Mouse (Mus musculus): ENCODE results near the gene Apoe. TPM values are rescaled to one million over a fixed set of nuclear protein-coding genes. Genes with fewer than 3 reads are reported as not detected.
"Not testable (repeated sequence)": the region's sequence is repeated elsewhere in the genome, so short reads cannot be mapped to it uniquely, and the experiment has no call there.

The Apoe gene
- total RNA-seq, 1 experiment from 2014 or later = 399 TPM

DNA sequence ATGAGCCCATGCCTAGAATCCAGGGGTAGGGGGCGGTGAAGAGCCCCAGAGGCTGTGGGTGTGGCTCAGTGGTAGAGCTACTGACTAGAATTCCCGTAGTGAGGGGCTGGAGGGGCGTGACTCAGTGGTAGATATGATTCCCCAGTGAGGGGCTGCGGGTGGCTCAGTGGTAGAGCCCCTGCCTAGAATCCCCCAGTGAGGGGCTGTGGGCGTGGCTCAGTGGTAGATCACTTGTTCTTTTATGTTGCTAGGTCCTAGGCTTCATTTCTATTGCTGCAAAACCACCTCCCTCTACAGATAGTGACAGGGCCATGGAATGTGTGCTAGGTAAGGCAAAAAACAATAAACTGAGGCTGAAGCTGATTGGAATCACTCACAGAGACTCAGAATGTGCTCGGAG is 3.1 kb downstream of the Apoe start:
- no peak for ATAC-seq (ENCODE audit: extremely low read depth, insufficient number of reproducible peaks, low FRiP score, poor library complexity, severe bottlenecking)

GRCm38 (mm10) chr7:19695213-19695594 is 3.8 kb downstream of the Apoe start:
- no peak for ATAC-seq (ENCODE audit: extremely low read depth, insufficient number of reproducible peaks, low FRiP score, poor library complexity, severe bottlenecking)

- ATAC-seq (ENCODE audit: extremely low read depth, insufficient number of reproducible peaks, low FRiP score, poor library complexity, severe bottlenecking) = no peak
These were observed 4.4 kb downstream of the Apoe start for GRCm38 (mm10) chr7:19694336-19695212.

DNA sequence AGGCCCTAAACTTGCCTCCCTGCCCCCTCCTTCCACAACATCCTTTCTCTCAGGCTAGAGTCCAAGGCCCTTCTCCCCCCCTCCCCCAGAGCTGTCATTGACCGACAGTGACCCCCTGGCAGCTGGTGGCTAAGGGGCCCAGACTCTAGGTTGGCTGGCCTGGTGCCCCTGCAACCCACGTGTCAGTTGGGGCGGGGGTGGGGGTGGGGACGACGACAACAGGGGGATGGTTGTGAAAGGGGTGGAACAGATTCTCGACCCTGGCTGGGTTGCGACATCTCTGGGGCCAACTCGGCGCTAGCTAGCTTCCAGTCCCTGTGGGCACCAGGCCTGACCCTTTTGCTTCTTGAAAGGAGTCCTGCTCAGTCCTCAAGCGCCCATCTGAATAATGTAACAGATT is 5.6 kb downstream of the Apoe start:
- ATAC-seq (ENCODE audit: extremely low read depth, insufficient number of reproducible peaks, low FRiP score, poor library complexity, severe bottlenecking) = no peak

GRCm38 (mm10) chr7:19691873-19692865 is 6.8 kb downstream of the Apoe start, which contains the start of gene Apoc1:
TSS of gene Apoc1 (minus strand) at chr7:19692660.
- ATAC-seq (ENCODE audit: extremely low read depth, insufficient number of reproducible peaks, low FRiP score, poor library complexity, severe bottlenecking) = no peak

DNA sequence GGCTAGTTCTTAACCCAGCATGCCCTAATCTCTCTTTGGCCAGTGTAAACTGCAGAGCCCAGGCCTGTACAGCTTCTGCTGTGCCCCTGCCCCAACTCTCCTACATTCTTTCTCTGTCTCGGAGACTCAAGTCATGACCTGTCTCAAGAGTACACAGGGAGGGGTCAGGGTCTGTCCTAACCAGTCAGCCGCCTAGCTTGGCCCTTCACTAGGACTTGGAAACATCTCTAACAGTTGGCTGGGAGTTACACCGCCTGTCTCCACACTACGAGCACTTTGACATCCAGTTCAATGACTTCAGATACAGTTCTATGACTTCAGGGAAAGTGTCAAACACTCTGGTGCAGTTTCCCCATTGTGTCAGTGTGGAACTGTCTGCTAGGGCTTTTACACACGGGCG is 7.6 kb downstream of the Apoe start:
- no peak for ATAC-seq (ENCODE audit: extremely low read depth, insufficient number of reproducible peaks, low FRiP score, poor library complexity, severe bottlenecking)

GRCm38 (mm10) chr7:19690845-19691244 is 8.1 kb downstream of the Apoe start:
- no peak for ATAC-seq (ENCODE audit: extremely low read depth, insufficient number of reproducible peaks, low FRiP score, poor library complexity, severe bottlenecking)

GRCm38 (mm10) chr7:19688611-19689010 is 10.4 kb downstream of the Apoe start:
- ATAC-seq (ENCODE audit: extremely low read depth, insufficient number of reproducible peaks, low FRiP score, poor library complexity, severe bottlenecking) = no peak

GRCm38 (mm10) chr7:19688101-19688500 is 10.9 kb downstream of the Apoe start:
- ATAC-seq (ENCODE audit: extremely low read depth, insufficient number of reproducible peaks, low FRiP score, poor library complexity, severe bottlenecking) = no peak

- ATAC-seq (ENCODE audit: extremely low read depth, insufficient number of reproducible peaks, low FRiP score, poor library complexity, severe bottlenecking) = not testable (repeated sequence)
These were observed 11.9 kb downstream of the Apoe start for GRCm38 (mm10) chr7:19686927-19687583.

DNA sequence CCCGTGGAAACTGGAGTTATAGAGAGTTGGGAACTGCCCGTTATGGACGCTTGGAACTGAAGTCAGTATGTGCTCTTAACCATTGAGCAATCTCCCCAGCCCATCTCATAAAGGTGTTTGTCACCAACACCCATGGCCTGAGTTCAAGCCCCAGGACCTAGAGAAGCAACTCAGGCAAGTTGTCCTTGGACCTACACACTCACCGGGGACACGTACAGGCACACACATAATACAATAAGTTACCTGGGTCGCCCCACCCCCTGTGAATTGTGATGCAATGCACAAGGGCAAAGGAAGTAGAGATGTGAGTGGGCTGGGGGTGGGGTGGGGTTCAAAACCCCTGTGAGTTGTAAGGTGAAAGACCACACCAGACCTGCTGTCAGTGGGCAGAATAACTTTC is 12.5 kb downstream of the Apoe start:
- ATAC-seq (ENCODE audit: extremely low read depth, insufficient number of reproducible peaks, low FRiP score, poor library complexity, severe bottlenecking) = no peak

DNA sequence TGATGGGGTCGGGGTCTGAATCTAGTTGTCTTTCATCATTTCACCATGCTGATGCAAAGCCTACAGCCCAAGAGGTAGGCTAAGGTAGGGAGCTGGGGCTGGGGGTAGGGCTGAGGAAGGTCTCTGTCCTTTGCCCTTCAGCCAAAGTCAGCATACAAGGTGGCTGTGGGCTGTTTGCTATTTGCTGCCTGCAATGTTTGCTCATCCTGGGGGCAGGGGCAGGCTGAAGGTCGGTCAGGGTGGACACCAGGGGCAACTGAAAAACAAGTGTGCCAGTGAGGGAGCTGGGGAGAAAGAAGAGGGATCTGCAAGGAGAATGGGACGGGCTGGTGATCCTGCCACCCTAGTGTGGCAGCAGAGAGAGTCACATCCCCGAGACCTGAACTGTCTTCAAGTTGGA is 13.6 kb downstream of the Apoe start:
- ATAC-seq (ENCODE audit: extremely low read depth, insufficient number of reproducible peaks, low FRiP score, poor library complexity, severe bottlenecking) = no peak

DNA sequence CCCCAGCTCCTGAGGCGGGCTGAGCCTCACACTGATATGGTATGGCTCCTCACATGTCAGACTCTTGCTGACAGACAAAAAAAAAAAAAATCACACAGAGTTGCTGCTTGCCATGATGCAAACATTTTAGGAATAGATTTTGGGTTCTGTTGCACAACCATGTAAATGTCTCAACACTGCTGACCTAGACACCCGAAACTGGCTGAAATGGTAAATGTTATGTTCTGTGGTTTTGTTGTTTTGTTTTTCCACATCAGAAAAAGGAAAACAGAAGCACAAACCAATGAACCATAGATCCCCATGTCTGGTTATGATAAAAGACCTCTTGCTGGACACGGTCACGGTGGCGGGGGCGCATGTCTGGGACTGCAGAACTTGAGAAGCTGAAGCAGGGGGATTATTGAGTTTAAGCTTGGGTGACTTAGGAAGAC is 15.2 kb downstream of the Apoe start:
- ATAC-seq (ENCODE audit: extremely low read depth, insufficient number of reproducible peaks, low FRiP score, poor library complexity, severe bottlenecking) = peak; percentile 43

DNA sequence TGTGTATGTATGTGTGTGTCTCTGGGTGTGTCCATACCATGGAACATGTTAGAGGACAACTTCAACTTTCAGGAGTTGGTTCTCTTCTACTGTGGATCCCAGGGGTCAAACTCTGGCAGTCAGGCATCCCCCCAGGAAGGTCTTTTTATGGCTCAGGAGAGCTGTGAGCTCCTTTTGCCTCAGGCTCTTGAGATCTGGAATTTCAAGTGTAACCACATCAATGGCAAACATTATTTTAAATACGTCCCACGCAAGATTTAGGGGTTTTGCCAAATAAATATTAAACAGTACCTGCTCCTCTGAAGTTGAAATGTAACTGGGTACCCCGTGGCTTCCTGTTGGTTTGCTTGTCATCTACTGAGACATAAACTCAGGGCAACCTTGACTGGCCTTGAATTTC is 16.0 kb downstream of the Apoe start:
- no peak for ATAC-seq (ENCODE audit: extremely low read depth, insufficient number of reproducible peaks, low FRiP score, poor library complexity, severe bottlenecking)

DNA sequence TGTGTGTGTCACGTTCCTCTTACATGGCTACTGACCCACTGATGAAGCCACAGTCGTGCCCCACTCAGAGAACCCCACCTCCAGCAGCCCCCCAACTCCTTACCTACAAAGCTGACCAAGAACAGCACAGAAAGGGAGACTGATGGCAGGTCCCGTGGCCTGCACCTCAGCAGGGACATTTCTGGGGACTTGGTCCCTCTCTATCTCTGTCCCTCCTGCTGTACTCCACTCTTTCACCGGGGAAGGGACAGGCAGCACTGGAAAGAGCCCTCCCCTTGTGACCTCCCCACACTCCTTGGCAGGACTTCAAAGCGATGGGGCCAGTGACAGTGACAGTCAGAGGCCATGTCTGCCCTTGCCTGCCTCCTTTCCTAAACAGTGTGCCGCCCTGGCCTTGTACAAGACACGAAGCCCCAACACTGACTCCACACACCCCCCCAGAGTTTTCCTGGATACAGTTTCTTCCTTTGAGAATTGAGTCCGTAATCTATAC is 17.7 kb downstream of the Apoe start, which contains the start of the genes Gm44805 and Apoc4:
Gene Gm44805, minus strand, starts transcription at position 222 of the 493 bp plus-strand sequence.
Gene Apoc4, minus strand, starts transcription at position 278 of the 493 bp plus-strand sequence.
- no peak for ATAC-seq (ENCODE audit: extremely low read depth, insufficient number of reproducible peaks, low FRiP score, poor library complexity, severe bottlenecking)

DNA sequence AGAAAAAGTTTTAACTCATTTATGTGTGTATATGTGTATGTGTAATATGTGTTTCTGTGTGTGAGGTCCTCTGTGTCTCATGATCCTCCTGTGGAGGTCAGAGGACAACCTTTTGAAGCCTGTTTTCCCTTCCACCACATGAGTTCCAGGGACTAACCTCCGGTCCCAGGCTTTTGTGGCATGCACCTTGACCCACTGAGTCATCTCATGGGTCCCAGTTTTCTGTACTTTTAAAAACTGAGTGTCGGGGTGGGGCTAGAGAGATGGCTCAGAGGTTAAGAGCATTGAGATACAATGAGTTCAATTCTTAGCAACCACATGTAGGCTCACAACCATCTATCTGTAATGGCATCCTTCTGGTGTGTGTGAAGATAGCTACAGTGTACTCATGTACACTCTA is 18.3 kb downstream of the Apoe start:
- ATAC-seq (ENCODE audit: extremely low read depth, insufficient number of reproducible peaks, low FRiP score, poor library complexity, severe bottlenecking) = no peak

GRCm38 (mm10) chr7:19678901-19679300 is 20.1 kb downstream of the Apoe start:
- ATAC-seq (ENCODE audit: extremely low read depth, insufficient number of reproducible peaks, low FRiP score, poor library complexity, severe bottlenecking) = no peak

- no peak for ATAC-seq (ENCODE audit: extremely low read depth, insufficient number of reproducible peaks, low FRiP score, poor library complexity, severe bottlenecking)
These were observed 21.1 kb downstream of the Apoe start, which contains the start of gene Apoc2 for GRCm38 (mm10) chr7:19677872-19678271. TSS of gene Apoc2 (minus strand) at chr7:19677941.

DNA sequence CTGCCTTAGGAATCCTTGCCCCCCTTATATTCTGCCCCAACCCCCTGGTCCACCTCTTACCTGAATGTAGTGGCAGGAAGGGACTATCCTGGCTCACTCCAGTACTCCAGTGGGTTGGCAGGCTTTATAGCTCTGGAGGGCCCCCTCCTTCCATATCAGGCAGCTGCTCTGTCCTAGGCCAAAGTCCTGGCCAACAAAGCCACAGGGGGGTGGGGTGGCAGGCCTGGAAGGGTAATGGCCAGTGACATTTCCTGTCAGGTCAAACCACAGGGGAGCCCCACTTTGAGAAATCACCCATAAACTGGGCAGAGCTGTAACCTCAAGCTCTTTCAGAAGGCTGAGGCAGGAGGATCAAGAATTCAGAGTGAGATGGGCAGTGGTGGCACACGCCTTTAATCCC is 22.3 kb downstream of the Apoe start:
- ATAC-seq (ENCODE audit: extremely low read depth, insufficient number of reproducible peaks, low FRiP score, poor library complexity, severe bottlenecking) = no peak

Measured in neutrophil, adult 5-6 weeks (primary cell).